Mouse (Mus musculus) yolk sac, embryonic 10.5 days (tissue): Measurements from ENCODE around the gene Rab13.

Experiments
- DNase-seq: peaks from one replicate; pipeline ENCODE4 v3.0.0-alpha.2; 2017; ENCODE audit warnings: low spot score

Gene Rab13

GRCm38 (mm10) chr3:90213377-90213866 is at the start of gene Rab13, which contains the start of gene Rps27:
Gene Rab13, plus strand, starts transcription at chr3:90213695.
Gene Rps27, minus strand, starts transcription at chr3:90213651.
- peak; percentile 95 for DNase-seq

GRCm38 (mm10) chr3:90179566-90179965 is 33.9 kb upstream of the Rab13 start:
- DNase-seq, result no peak

- no peak for DNase-seq
Measured at GRCm38 (mm10) chr3:90183581-90183980, 29.9 kb upstream of the Rab13 start.

GRCm38 (mm10) chr3:90190859-90191510 is 22.5 kb upstream of the Rab13 start:
- DNase-seq, result no peak

- DNase-seq, result no peak
Measured at GRCm38 (mm10) chr3:90194759-90195158, 18.7 kb upstream of the Rab13 start.

GRCm38 (mm10) chr3:90195644-90196043 is 17.9 kb upstream of the Rab13 start:
- DNase-seq, result no peak

GRCm38 (mm10) chr3:90197548-90197947 is 15.9 kb upstream of the Rab13 start:
- DNase-seq, result no peak

- DNase-seq, result no peak
Measured at GRCm38 (mm10) chr3:90202884-90203283, 10.6 kb upstream of the Rab13 start.

- no peak for DNase-seq
Measured at GRCm38 (mm10) chr3:90203619-90204018, 9.9 kb upstream of the Rab13 start.

GRCm38 (mm10) chr3:90204582-90204981 is 8.9 kb upstream of the Rab13 start:
- DNase-seq, result no peak

GRCm38 (mm10) chr3:90208662-90209061 is 4.8 kb upstream of the Rab13 start:
- DNase-seq, result no peak

- DNase-seq, result no peak
Measured at GRCm38 (mm10) chr3:90209908-90210566, 3.5 kb upstream of the Rab13 start.

- no peak for DNase-seq
Measured at GRCm38 (mm10) chr3:90211475-90212398, 1.8 kb upstream of the Rab13 start.

GRCm38 (mm10) chr3:90212723-90213122 is 772 bp upstream of the Rab13 start:
- DNase-seq, result no peak

GRCm38 (mm10) chr3:90213956-90214684 is 625 bp downstream of the Rab13 start:
- DNase-seq, result no peak

GRCm38 (mm10) chr3:90215825-90216380 is 2.4 kb downstream of the Rab13 start:
- DNase-seq, result no peak

- DNase-seq, result peak; percentile 47
Measured at GRCm38 (mm10) chr3:90220088-90220487, 6.6 kb downstream of the Rab13 start.

- peak; percentile 84 for DNase-seq
Measured at GRCm38 (mm10) chr3:90220531-90220951, 7.0 kb downstream of the Rab13 start.

GRCm38 (mm10) chr3:90221123-90221522 is 7.6 kb downstream of the Rab13 start:
- DNase-seq, result no peak

- DNase-seq, result no peak
Measured at GRCm38 (mm10) chr3:90222455-90222854, 9.0 kb downstream of the Rab13 start.

GRCm38 (mm10) chr3:90222941-90223340 is 9.4 kb downstream of the Rab13 start:
- DNase-seq, result no peak
